8 mouse cellular contexts compared by ENCODE assay signal in the genomic region with DNA sequence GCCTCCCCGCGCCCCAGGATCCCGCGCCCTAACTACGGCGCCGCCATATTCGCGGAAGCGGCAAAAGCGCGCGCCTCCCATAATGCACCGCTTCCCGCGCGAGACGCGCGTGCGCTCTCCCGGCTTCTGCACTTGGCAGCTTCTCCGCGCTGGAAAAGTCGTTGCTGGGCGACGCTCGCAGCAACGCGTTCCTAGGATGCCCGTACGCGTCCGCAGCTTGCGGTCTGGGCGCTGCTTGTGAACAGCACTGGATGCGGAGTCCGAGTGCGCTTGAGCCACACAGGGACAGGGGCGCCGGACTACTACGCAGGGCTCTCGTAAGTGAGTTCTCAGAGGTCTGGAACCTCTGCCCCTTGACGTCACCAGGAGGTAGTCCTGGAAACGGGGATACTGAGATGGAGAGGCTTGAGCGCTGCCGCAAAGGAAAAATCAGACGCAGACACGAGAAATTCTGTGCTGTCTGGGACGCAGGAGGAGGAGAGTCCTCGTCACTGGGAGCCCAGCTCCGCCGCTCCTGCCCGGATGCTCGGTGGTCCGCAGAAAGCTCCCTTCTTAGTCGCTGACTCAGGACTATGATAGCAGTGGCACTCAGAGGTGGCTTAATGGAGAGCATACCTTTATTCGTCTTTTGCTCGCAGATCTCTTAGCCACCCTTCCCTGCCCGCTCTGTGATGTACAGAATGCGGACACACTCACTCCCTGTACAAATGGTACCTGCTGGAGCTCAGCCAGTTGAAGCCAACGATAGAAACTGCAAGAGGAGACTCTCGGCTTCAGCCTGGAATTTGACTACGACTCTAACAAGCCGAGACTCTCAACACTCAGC. TPM values are rescaled to one million over a fixed set of nuclear protein-coding genes. Genes with fewer than 3 reads are reported as not detected.
DNase-seq lines count a peak whose midpoint lies in the region; ATAC-seq and TF ChIP-seq lines count a peak whose summit lies in the region.

A gene (minus strand): TSS at position 193 of the 826 bp plus-strand sequence.

- H3K9ac ChIP-seq in heart, embryonic 11.5 days (ENCODE audit: low read depth, low read length) = peak within 1 kb of the TSS; percentile 86
- peak within 1 kb of the TSS; percentile 90 for H3K9ac ChIP-seq in kidney, embryonic 16.5 days (replicated peaks; ENCODE audit: low read length)
- peak within 1 kb of the TSS; percentile 88 for H3K9ac ChIP-seq in liver, adult 2 months (ENCODE audit: low read depth, low read length)

- peak within 1 kb of the TSS; percentile 54; the same call in 1 of the 2 replicates for H3K27ac ChIP-seq in heart, embryonic 11.5 days (ENCODE audit: low read depth, low read length)
- peak within 1 kb of the TSS; percentile 45; the same call in 1 of the 2 replicates for H3K27ac ChIP-seq in kidney, embryonic 16.5 days (ENCODE audit: low read length)
- peak within 1 kb of the TSS; percentile 22 for H3K27ac ChIP-seq in liver, adult 2 months (replicated peaks; ENCODE audit: insufficient read depth, low read depth, low read length)

- peak within 1 kb of the TSS; percentile 89 for H3K4me2 ChIP-seq in heart, embryonic 11.5 days
- peak within 1 kb of the TSS; percentile 85 for H3K4me2 ChIP-seq in kidney, embryonic 16.5 days (replicated peaks; ENCODE audit: low read depth, low read length)
- peak within 1 kb of the TSS; percentile 84 for H3K4me2 ChIP-seq in myocyte (ENCODE audit: low read depth)

- H3ac ChIP-seq in myocyte (ENCODE audit: control insufficient read depth, insufficient read length) = peak within 1 kb of the TSS; percentile 18

- peak within 1 kb of the TSS; percentile 88 for H3K4me3 ChIP-seq in heart, embryonic 11.5 days (ENCODE audit: low read depth, low read length)
- H3K4me3 ChIP-seq in kidney, embryonic 16.5 days (ENCODE audit: low read length) = peak within 1 kb of the TSS; percentile 90
- H3K4me3 ChIP-seq in liver, adult 2 months (ENCODE audit: insufficient read depth, low read depth, low read length) = peak within 1 kb of the TSS; percentile 90
- H3K4me3 ChIP-seq in myocyte = peak within 1 kb of the TSS; percentile 77

- no peak for TF ChIP-seq CTCF in liver, adult 2 months (IDR thresholded peaks at IDR 0.05; ENCODE audit: low read depth, low read length)

- peak; percentile 94 for ATAC-seq in erythroblast, adult 5-6 weeks (replicated peaks; ENCODE audit: low FRiP score, poor library complexity, severe bottlenecking)
- ATAC-seq in heart, embryonic 11.5 days (replicated peaks; ENCODE audit: insufficient number of reproducible peaks, low FRiP score, low TSS enrichment) = peak; percentile 79
- peak; percentile 86 for ATAC-seq in kidney, embryonic 16.5 days (ENCODE audit: low FRiP score, low TSS enrichment)

- H3K36me3 ChIP-seq in heart, embryonic 11.5 days (ENCODE audit: control insufficient read depth, insufficient read depth, low read length) = no peaks in the 10 kb centered on the region; the same call in 1 of the 2 replicates
- H3K36me3 ChIP-seq in kidney, embryonic 16.5 days (ENCODE audit: insufficient read depth, low read length) = no peaks in the 10 kb centered on the region; the same call in 1 of the 2 replicates
- H3K36me3 ChIP-seq in liver, adult 2 months (ENCODE audit: control insufficient read depth, insufficient read depth, low read length) = no peaks in the 10 kb centered on the region
- H3K36me3 ChIP-seq in myocyte (ENCODE audit: control insufficient read depth, insufficient read depth) = no peaks in the 10 kb centered on the region
- no peaks in the 10 kb centered on the region for H3K36me3 ChIP-seq in splenic B cell, adult 2 months (ENCODE audit: control insufficient read depth, insufficient read depth, low read length, poor library complexity, severe bottlenecking)

- H3K79me2 ChIP-seq in liver, adult 2 months (ENCODE audit: control insufficient read depth, insufficient read depth, low read length) = peaks cover 24% of the 10 kb centered on the region
- peaks cover 44% of the 10 kb centered on the region for H3K79me2 ChIP-seq in myocyte (ENCODE audit: control insufficient read depth, insufficient read depth)

- H3K27me3 ChIP-seq in heart, embryonic 11.5 days (ENCODE audit: control insufficient read depth, insufficient read depth, low read length) = peaks cover 11% of the 10 kb centered on the region
- H3K27me3 ChIP-seq in kidney, embryonic 16.5 days (ENCODE audit: insufficient read depth, low read length) = peaks cover 8% of the 10 kb centered on the region; the same call in 1 of the 2 replicates
- H3K27me3 ChIP-seq in liver, adult 2 months (ENCODE audit: control insufficient read depth, insufficient read depth, low read length) = no peaks in the 10 kb centered on the region
- H3K27me3 ChIP-seq in myocyte (ENCODE audit: control insufficient read depth, insufficient read depth, insufficient read length) = peaks cover 15% of the 10 kb centered on the region
- H3K27me3 ChIP-seq in splenic B cell, adult 2 months (ENCODE audit: control insufficient read depth, insufficient read depth, low read length, poor library complexity, severe bottlenecking) = no peaks in the 10 kb centered on the region

- TF ChIP-seq POLR2A in liver, adult 2 months (IDR thresholded peaks at IDR 0.05; ENCODE audit: extremely low read depth, insufficient read depth, low read length) = no peak
- peak; percentile 84 for TF ChIP-seq POLR2A in myocyte (IDR thresholded peaks at IDR 0.05; ENCODE audit: insufficient read length, low read depth)

- peak; percentile 87 to 90 for DNase-seq in B cell, adult 2 months
- DNase-seq in brain, adult 2 months (ENCODE audit: low read depth, low spot score) = peak; percentile 95
- DNase-seq in liver, adult 2 months (ENCODE audit: extremely low read depth, low read depth, low spot score) = peak; percentile 58
- DNase-seq in splenic B cell, adult 2 months (ENCODE audit: low read depth, low spot score) = peak; percentile 89

- WGBS in heart, embryonic 11.5 days (ENCODE audit: insufficient replicate concordance) = 2% methylated on average over 65 of the region's 65 CpGs
- WGBS in kidney, embryonic 16.5 days = 1% methylated on average over 65 of the region's 65 CpGs
- WGBS in liver, adult 2 months = 3% methylated on average over 65 of the region's 65 CpGs

- H3K9me3 ChIP-seq in heart, embryonic 11.5 days (replicated peaks; ENCODE audit: control insufficient read depth, low read length) = no peaks in the 10 kb centered on the region
- no peaks in the 10 kb centered on the region for H3K9me3 ChIP-seq in kidney, embryonic 16.5 days (ENCODE audit: low read length)

- peaks cover 5% of the 10 kb centered on the region; the same call in 1 of the 2 replicates for H3K4me1 ChIP-seq in heart, embryonic 11.5 days (ENCODE audit: control insufficient read depth, insufficient read depth, low read length)
- H3K4me1 ChIP-seq in kidney, embryonic 16.5 days (ENCODE audit: insufficient read depth, low read length) = peaks cover 28% of the 10 kb centered on the region
- H3K4me1 ChIP-seq in liver, adult 2 months (ENCODE audit: control insufficient read depth, insufficient read depth, low read length) = peaks cover 3% of the 10 kb centered on the region; the same call in 1 of the 2 replicates

TF ChIP-seq in myocyte, 11 proteins besides CTCF, POLR2A, EP300 and RAD21:
- TF ChIP-seq E2F4 (IDR thresholded peaks at IDR 0.05; ENCODE audit: insufficient read depth) = peak; percentile 61
- TF ChIP-seq TCF3 (IDR thresholded peaks at IDR 0.05; ENCODE audit: insufficient read length, low read depth) = no peak
- no peak for TF ChIP-seq USF1 (IDR thresholded peaks at IDR 0.05; ENCODE audit: low read depth)
- no peak for TF ChIP-seq SRF (IDR thresholded peaks at IDR 0.05; ENCODE audit: control insufficient read depth, insufficient read length, low read depth)
- TF ChIP-seq CEBPB (IDR thresholded peaks at IDR 0.05; ENCODE audit: insufficient read depth, poor library complexity, severe bottlenecking) = no peak
- no peak for TF ChIP-seq MAX (IDR thresholded peaks at IDR 0.05; ENCODE audit: low read depth)
- no peak for TF ChIP-seq TCF12 (IDR thresholded peaks at IDR 0.05; ENCODE audit: insufficient read depth, poor library complexity, severe bottlenecking)
- TF ChIP-seq MYOD1 (IDR thresholded peaks at IDR 0.05; ENCODE audit: control insufficient read depth in 1 of 3, insufficient read length in 2 of 3, low read depth in 2 of 3) = peak in 1 of 3 experiments; percentile 1
- TF ChIP-seq REST (IDR thresholded peaks at IDR 0.05; ENCODE audit: insufficient read depth, insufficient read length) = no peak
- TF ChIP-seq MYOG (IDR thresholded peaks at IDR 0.05; ENCODE audit: control insufficient read depth in 1 of 3, insufficient read depth in 1 of 3, insufficient read length in 2 of 3, low read depth in 2 of 3) = no peak
- peak; percentile 69 for TF ChIP-seq POLR2AphosphoS2 (IDR thresholded peaks at IDR 0.05; ENCODE audit: insufficient read length, low read depth)

RNA-seq across cellular contexts. Expression of the gene that starts here (rescaled TPM):
- total RNA-seq in erythroblast, adult 5-6 weeks (2015; ENCODE audit: low replicate concordance) = 21.9 and 25.3 TPM in 2 replicates
- 24.0 and 27.0 TPM in 2 replicates for total RNA-seq in erythroblast, adult 5-6 weeks (2017; ENCODE audit: low replicate concordance)
- polyA plus RNA-seq in heart, embryonic 11.5 days (2014; fragmentation: Nextera tagmentation; extraction: Ambion mirVana) = 33.6 and 37.1 TPM in 2 replicates
- 49.0 and 52.2 TPM in 2 replicates for polyA plus RNA-seq in kidney, embryonic 16.5 days (2015; fragmentation: Nextera tagmentation; extraction: Ambion mirVana)
- total RNA-seq in liver, adult 2 months (2014; rRNA removed) = 12.8 and 19.1 TPM in 2 replicates
- 14.4 and 21.9 TPM in 2 replicates for polyA plus RNA-seq in liver, adult 2 months (2012; rRNA removed)
- polyA plus RNA-seq in myocyte (2012; fragmentation: generic; extraction: Trizol) = 14.0 TPM

Comparison
In these comparisons a context has a peak if more than half of its experiments do, and no peak if none do; other contexts are left out.
1. Peak in every context shown above with its lines: DNase-seq, ATAC-seq, H3K4me3 ChIP-seq and H3K27ac ChIP-seq.